Mouse (Mus musculus) embryonic fibroblast, embryonic 13.5 days (primary cell): ENCODE data around the gene Ypel4.

Experiments
- CTCF ChIP-seq: IDR thresholded peaks from 2 replicates; pipeline ENCODE4 v1.5.1; 2011; ENCODE audit warnings: mild to moderate bottlenecking, control low read depth, low read length, moderate library complexity, borderline replicate concordance; ENCODE audit not compliant: insufficient read depth
- POLR2A ChIP-seq: IDR thresholded peaks from 2 replicates; pipeline ENCODE4 v1.6.1; 2011; ENCODE audit warnings: low read depth, mild to moderate bottlenecking, control low read depth, low read length, moderate library complexity

- TF ChIP-seq CTCF: no peak
- peak; percentile 55; the same call in 1 of the 2 replicates for TF ChIP-seq POLR2A
Observed at GRCm38 (mm10) chr2:84736312-84737161, 2.7 kb downstream of the Ypel4 start.
